Mouse (Mus musculus) left cerebral cortex, adult 2 months (tissue): ENCODE results near the gene Spaca9. TPM values are rescaled to one million over a fixed set of nuclear protein-coding genes. Genes with fewer than 3 reads are reported as not detected.

ENCODE experiments used
- DNase-seq, 2 experiments: peaks; one replicate each; pipeline ENCODE4 v3.0.0; 2021 to 2022; ENCODE audit warnings: low spot score in 2 of 2, mixed read lengths in 1 of 2; ENCODE audit errors: extremely low spot score in 1 of 2
- H3K27ac ChIP-seq: fragments of 200-600 bp; 2 replicates; pipeline ENCODE4 v1.8.1; 2022
- H3K4me3 ChIP-seq: fragments of 200-600 bp; 2 replicates; pipeline ENCODE4 v1.8.1; 2022
- CTCF ChIP-seq: fragments of 200-600 bp; IDR thresholded peaks from 2 replicates; pipeline ENCODE4 v1.8.1; 2022; ENCODE audit warnings: antibody characterized with exemption, mild to moderate bottlenecking, moderate library complexity
- intact Hi-C: fragments of 180-260 bp; cut with DNase I; formaldehyde crosslinking; loops from one replicate; pipeline ENCODE4 v1.15.1; 2025
- long read RNA-seq, 2 experiments: library from polyadenylated mRNA; stranded (forward); transcript quantifications; one replicate each; pipeline ENCODE4 v2.0.0; 2021; ENCODE audit warnings: borderline mapping rate in 2 of 2
- total RNA-seq, 2 experiments: library from RNA; stranded (reverse); gene quantifications; 2 replicates each; pipeline ENCODE4 v1.2.3; 2021

Spaca9 gene
- not detected for total RNA-seq
- long read RNA-seq, experiment 1: 0 reads
- long read RNA-seq, experiment 2, partial matches to known transcripts: 1 of 2 reads
- long read RNA-seq, experiment 2, other reads (novel, unspliced or antisense): 0 of 2 reads

DNA sequence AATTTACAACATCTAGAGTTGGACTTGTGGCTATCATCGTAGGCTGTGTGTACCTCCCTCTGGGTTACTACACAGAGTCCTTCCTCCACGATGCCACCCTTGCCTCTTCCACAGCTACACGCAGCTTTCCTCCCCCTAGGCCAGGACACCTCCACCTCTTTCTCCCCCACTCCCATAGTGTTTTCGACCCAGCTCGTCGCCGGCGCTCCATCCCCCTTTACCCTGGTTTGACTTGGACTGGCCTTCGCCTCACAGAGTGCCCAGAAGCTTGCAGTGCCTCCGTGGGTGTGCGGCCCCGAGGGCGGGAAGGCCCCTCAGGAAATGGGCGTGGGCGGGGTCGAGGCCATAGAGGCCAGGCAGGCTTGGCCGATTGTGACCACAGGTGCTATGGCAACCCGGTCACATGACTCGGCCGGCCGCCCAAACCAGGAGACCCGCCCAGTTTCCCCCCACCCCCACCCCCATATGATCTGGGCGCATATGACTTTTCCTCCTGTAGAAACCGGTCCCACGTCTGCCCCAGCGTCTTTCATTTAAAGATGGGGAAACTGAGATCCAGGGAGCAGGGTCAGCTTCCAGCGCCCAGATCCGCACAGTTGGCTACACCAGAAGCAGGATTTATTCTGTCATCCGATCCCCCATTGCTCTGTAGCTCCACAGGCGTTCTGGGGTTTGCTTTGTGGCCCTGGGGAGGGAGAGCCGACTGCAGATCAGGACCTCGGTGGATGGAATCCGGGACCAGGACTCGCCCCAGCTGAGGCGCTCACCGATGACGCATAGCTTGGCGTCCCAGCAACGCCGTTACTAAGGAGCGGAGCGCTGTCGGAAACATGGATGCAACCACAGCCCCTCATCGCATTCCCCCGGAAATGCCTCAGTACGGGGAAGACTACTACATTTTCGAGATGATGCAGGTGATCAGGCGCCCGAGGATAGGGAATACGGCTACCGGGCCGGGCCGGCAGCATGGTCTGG, at the start of gene Spaca9, which contains the start of gene Ak8:
Spaca9 (minus strand) TSS at position 367 of the 975 bp plus-strand sequence.
Ak8 (plus strand) TSS at position 804 of the 975 bp plus-strand sequence.
- intact Hi-C loops: no loop called here
- TF ChIP-seq CTCF: no peak
- peak; percentile 79 to 87 for DNase-seq
- peak within 1 kb of the TSS; percentile 84 for H3K27ac ChIP-seq
- H3K4me3 ChIP-seq: peak within 1 kb of the TSS; percentile 51

DNA sequence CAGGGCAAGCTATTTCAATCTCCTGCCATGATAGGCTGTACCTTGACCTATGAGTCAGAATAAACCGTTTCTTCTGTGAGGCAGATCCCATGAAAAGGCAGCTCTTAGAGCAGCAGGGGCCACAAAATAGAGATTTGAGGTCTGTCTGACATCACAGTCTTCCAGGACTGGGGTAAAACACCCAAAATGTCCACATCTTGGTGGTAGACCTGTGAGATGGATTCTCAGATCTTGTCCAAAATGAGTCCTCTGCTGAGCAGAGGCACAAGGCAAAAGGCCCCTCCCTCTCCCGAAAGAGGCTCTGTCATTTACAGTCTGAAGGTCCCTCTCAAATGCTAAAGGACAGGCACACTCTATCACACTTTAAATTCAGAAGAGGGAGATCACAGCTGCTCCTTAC, 48.2 kb upstream of the Spaca9 start:
- H3K27ac ChIP-seq: no peak overlapping the region
- intact Hi-C loops: no loop called here

GRCm38 (mm10) chr2:28746682-28747332, 47.3 kb upstream of the Spaca9 start:
- no peak for DNase-seq
- intact Hi-C loops: no loop called here
- H3K4me3 ChIP-seq: no peak overlapping the region
- TF ChIP-seq CTCF: no peak
- H3K27ac ChIP-seq: no peak overlapping the region

More for the DNA sequence above, 48.2 kb upstream of the Spaca9 start:
- H3K4me3 ChIP-seq: no peak overlapping the region
- TF ChIP-seq CTCF: no peak
- no peak for DNase-seq

GRCm38 (mm10) chr2:28742701-28743100, 43.2 kb upstream of the Spaca9 start:
- H3K27ac ChIP-seq: no peak overlapping the region
- H3K4me3 ChIP-seq: no peak overlapping the region
- intact Hi-C loops: no loop called here
- TF ChIP-seq CTCF: no peak
- no peak for DNase-seq

GRCm38 (mm10) chr2:28740159-28740558, 40.6 kb upstream of the Spaca9 start:
- intact Hi-C loops: no loop called here
- no peak for DNase-seq
- Histone ChIP-seq H3K4me3 (no peak overlapping the region), H3K27ac (no peak overlapping the region)
- TF ChIP-seq CTCF: no peak

DNA sequence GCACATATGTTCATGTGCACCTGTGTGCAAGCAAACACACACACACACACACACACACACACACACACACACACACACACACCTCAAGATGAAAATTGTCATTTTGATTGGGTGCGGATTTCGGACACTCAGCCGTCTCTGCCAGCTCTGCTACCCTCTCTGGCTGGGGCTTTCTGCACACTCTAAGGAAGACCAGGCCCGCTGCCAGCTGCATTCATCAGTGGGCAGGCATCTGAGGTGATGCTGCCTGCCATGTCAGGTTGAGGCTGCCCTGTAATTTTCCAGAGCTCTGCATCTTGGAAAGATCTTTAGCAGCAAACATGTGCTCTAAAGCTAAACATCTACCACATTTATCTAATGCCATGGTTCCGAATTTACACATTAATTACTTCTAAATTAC, 37.6 kb upstream of the Spaca9 start:
- no peak for DNase-seq
- Histone ChIP-seq H3K27ac (no peak overlapping the region), H3K4me3 (no peak overlapping the region)
- TF ChIP-seq CTCF: no peak
- intact Hi-C loops: no loop called here

DNA sequence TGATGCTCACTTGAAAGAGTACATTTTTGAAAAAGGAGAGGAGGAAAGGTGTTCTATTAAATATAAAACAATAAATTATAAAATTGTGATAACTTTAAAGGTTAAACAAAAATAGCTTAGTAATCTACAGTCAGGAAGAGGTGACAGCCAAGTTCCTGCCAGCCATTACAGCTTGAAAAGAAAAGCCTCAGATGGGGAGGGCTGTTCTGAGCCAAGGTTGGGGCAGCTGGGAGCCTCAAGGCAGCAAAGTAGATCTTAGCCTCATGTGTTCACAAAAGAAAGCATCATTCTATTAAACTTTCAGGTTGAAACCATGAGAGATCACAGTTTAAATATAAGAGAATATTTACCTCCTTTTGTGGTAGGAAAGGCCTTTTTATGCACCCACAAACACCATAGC, 31.1 kb upstream of the Spaca9 start:
- no peak overlapping the region for H3K4me3 ChIP-seq
- H3K27ac ChIP-seq: no peak overlapping the region
- no peak for TF ChIP-seq CTCF
- DNase-seq: no peak
- intact Hi-C loops: no loop called here

- DNase-seq: no peak
- no peak for TF ChIP-seq CTCF
- Histone ChIP-seq H3K4me3 (no peak overlapping the region), H3K27ac (no peak overlapping the region)
- intact Hi-C loops: no loop called here
Observed at GRCm38 (mm10) chr2:28727786-28728404, 28.4 kb upstream of the Spaca9 start.

DNA sequence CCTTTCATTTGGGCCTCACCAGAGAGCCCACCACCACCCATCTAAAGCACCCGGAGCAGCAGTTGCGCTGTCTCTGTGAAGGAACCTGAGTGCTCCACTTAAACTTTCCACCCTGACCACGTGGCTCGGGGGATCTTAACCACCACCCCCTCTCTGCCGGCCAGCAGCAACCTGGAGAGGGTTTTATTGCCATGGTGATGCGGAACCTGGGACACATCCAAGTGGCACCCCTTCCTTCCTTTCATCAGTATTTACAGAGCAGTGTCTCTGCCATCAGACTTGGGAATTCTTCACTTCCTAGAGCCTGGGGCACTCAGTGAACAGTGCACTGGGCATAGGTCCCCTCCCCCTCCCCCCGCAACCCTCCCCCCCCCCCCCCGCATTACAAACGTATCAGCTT, 24.4 kb upstream of the Spaca9 start:
- Histone ChIP-seq H3K4me3 (no peak overlapping the region), H3K27ac (no peak overlapping the region)
- DNase-seq: no peak
- TF ChIP-seq CTCF: no peak
- intact Hi-C loops: no loop called here

- H3K27ac ChIP-seq: no peak overlapping the region
- no peak for TF ChIP-seq CTCF
Observed at GRCm38 (mm10) chr2:28722419-28722818, 22.9 kb upstream of the Spaca9 start.

DNA sequence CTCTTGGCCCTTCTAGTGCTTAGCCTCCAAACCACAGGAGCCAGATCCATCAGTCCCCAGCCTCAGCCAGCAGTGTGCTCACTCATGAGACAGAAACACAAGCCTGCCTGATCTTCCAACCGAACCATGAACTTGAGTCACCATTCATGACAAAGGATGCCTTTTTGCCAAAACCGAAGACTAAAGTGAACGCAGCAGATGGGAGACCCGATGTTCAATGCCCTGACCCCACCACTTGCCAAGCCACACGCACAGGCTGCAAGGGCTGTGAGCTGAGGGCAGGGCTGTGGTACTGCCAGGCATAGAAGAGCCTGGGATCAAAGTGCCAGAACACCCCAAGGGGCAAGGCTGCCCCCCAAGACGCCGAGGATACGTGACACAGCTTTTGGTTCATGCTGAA, 13.5 kb upstream of the Spaca9 start:
- intact Hi-C loops: no loop called here
- no peak for DNase-seq
- Histone ChIP-seq H3K27ac (no peak overlapping the region), H3K4me3 (no peak overlapping the region)
- no peak for TF ChIP-seq CTCF

More at GRCm38 (mm10) chr2:28722419-28722818, 22.9 kb upstream of the Spaca9 start:
- H3K4me3 ChIP-seq: no peak overlapping the region
- no peak for DNase-seq
- intact Hi-C loops: no loop called here

- H3K27ac ChIP-seq: no peak overlapping the region
Observed at GRCm38 (mm10) chr2:28706787-28707186, 7.3 kb upstream of the Spaca9 start.

More at GRCm38 (mm10) chr2:28706787-28707186, 7.3 kb upstream of the Spaca9 start:
- H3K4me3 ChIP-seq: no peak overlapping the region
- intact Hi-C loops: no loop called here
- DNase-seq: no peak
- TF ChIP-seq CTCF: no peak
